In the genomic region with DNA sequence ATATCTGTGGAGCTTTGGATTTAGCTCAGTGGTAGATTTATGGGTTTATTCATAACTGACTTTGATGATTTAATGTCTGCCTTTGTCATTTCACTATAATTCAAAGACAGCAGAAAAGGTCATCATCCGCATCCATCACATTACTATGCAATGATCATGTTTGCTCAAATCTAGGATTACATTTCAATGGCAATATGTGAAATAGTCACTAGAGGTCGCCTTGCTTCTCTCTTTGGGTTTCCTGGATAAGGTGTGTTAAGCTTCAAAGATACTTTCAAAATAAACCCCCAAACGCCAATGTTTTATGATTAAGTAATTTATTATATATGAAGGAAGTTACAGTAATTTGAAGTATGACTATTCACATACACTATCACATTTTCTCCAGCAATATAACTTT, we compare ENCODE assay signal across 8 mouse cellular contexts. TPM values are rescaled to one million over a fixed set of nuclear protein-coding genes. Genes with fewer than 3 reads are reported as not detected.
A peak's percentile ranks its signal among the peaks of the same experiment; 100 is the strongest.
DNase-seq lines count a peak whose midpoint lies in the region; ATAC-seq and TF ChIP-seq lines count a peak whose summit lies in the region.

No protein-coding gene starts in this region.

- H3K9ac ChIP-seq in hindbrain, embryonic 14.5 days = no peak overlapping the region
- H3K9ac ChIP-seq in hindbrain, embryonic 16.5 days (ENCODE audit: low read depth, low read length) = no peak overlapping the region

- no peak for TF ChIP-seq CTCF in thymus, adult 2 months (IDR thresholded peaks at IDR 0.05; ENCODE audit: borderline replicate concordance, control insufficient read depth, extremely low read depth, insufficient read depth, low read length, poor library complexity)
- peak; percentile 27; the same call in 1 of the 2 replicates for TF ChIP-seq CTCF in lung, adult 2 months (IDR thresholded peaks at IDR 0.05; ENCODE audit: insufficient read depth, low read length)

- no peak overlapping the region for H3K4me2 ChIP-seq in hindbrain, embryonic 14.5 days (replicated peaks)
- no peak overlapping the region for H3K4me2 ChIP-seq in hindbrain, embryonic 16.5 days (ENCODE audit: low read length)

- no peaks in the 10 kb centered on the region for H3K9me3 ChIP-seq in hindbrain, embryonic 14.5 days (ENCODE audit: control insufficient read depth, low read length)
- H3K9me3 ChIP-seq in hindbrain, embryonic 16.5 days (ENCODE audit: control insufficient read depth, low read length) = no peaks in the 10 kb centered on the region

- peak; percentile 82 for DNase-seq in hindbrain, embryonic 14.5 days (ENCODE audit: low spot score)
- DNase-seq in thymus, adult 2 months = peak; percentile 46
- DNase-seq in thymus, adult 18-20 months = no peak
- DNase-seq in brain, embryonic 18.5 days (ENCODE audit: low read depth, low spot score) = peak; percentile 14
- no peak for DNase-seq in lung, adult 2 months
- no peak for DNase-seq in ovary, adult 18-20 months (ENCODE audit: low spot score)

- 20% methylated on average over 3 of the region's 3 CpGs for WGBS in hindbrain, embryonic 14.5 days
- WGBS in hindbrain, embryonic 16.5 days = 17% methylated on average over 3 of the region's 3 CpGs
- WGBS in thymus, adult 2 months = 25% methylated on average over 3 of the region's 3 CpGs
- WGBS in lung, adult 2 months = 15% methylated on average over 3 of the region's 3 CpGs

- peaks cover 15% of the 10 kb centered on the region for H3K36me3 ChIP-seq in hindbrain, embryonic 14.5 days (replicated peaks; ENCODE audit: control insufficient read depth, insufficient read depth)
- no peaks in the 10 kb centered on the region for H3K36me3 ChIP-seq in hindbrain, embryonic 16.5 days (ENCODE audit: control insufficient read depth, insufficient read depth, low read length)
- H3K36me3 ChIP-seq in thymus, adult 2 months (ENCODE audit: control insufficient read depth, insufficient read depth, low read length) = no peaks in the 10 kb centered on the region

- H3K27me3 ChIP-seq in hindbrain, embryonic 14.5 days (ENCODE audit: control insufficient read depth, insufficient read depth, low read length) = no peaks in the 10 kb centered on the region
- H3K27me3 ChIP-seq in hindbrain, embryonic 16.5 days (replicated peaks; ENCODE audit: control insufficient read depth, insufficient read depth, low read length) = no peaks in the 10 kb centered on the region
- H3K27me3 ChIP-seq in thymus, adult 2 months (ENCODE audit: control insufficient read depth, insufficient read depth, low read length) = no peaks in the 10 kb centered on the region

- no peak for TF ChIP-seq POLR2A in thymus, adult 2 months (IDR thresholded peaks at IDR 0.05; ENCODE audit: control insufficient read depth, extremely low read depth, insufficient read depth, low read length, poor library complexity)
- TF ChIP-seq POLR2A in lung, adult 2 months (IDR thresholded peaks at IDR 0.05; ENCODE audit: borderline replicate concordance, extremely low read depth, low read depth, low read length) = no peak

- ATAC-seq in hindbrain, embryonic 14.5 days (ENCODE audit: low FRiP score) = no peak
- ATAC-seq in hindbrain, embryonic 16.5 days = no peak
- no peak for ATAC-seq in erythroid progenitor cell, adult 5-6 weeks (replicated peaks; ENCODE audit: low FRiP score, poor library complexity, severe bottlenecking)

- peaks cover 10% of the 10 kb centered on the region for H3K4me1 ChIP-seq in hindbrain, embryonic 14.5 days (replicated peaks; ENCODE audit: control insufficient read depth, insufficient read depth, low read length)
- H3K4me1 ChIP-seq in hindbrain, embryonic 16.5 days (ENCODE audit: control insufficient read depth, insufficient read depth, low read depth, low read length) = no peaks in the 10 kb centered on the region; the same call in 1 of the 2 replicates
- no peaks in the 10 kb centered on the region for H3K4me1 ChIP-seq in thymus, adult 2 months (replicated peaks; ENCODE audit: control insufficient read depth, insufficient read depth, low read length)
- no peaks in the 10 kb centered on the region; the same call in none of the 2 replicates for H3K4me1 ChIP-seq in lung, adult 2 months (ENCODE audit: control insufficient read depth, insufficient read depth, low read length)

- no peak overlapping the region for H3K4me3 ChIP-seq in hindbrain, embryonic 14.5 days (replicated peaks; ENCODE audit: low read length)
- H3K4me3 ChIP-seq in hindbrain, embryonic 16.5 days (ENCODE audit: low read length) = no peak overlapping the region
- no peak overlapping the region for H3K4me3 ChIP-seq in thymus, adult 2 months (ENCODE audit: control insufficient read depth, insufficient read depth, low read length)
- H3K4me3 ChIP-seq in lung, adult 2 months (replicated peaks; ENCODE audit: extremely low read depth, low read depth, low read length) = no peak overlapping the region

- H3K27ac ChIP-seq in hindbrain, embryonic 14.5 days = no peak overlapping the region
- H3K27ac ChIP-seq in hindbrain, embryonic 16.5 days (ENCODE audit: low read depth, low read length) = no peak overlapping the region
- H3K27ac ChIP-seq in thymus, adult 2 months (ENCODE audit: control insufficient read depth, insufficient read depth, low read length) = no peak overlapping the region

RNA-seq across cellular contexts. Expression of a gene that starts 3.5 kb away (rescaled TPM):
- 12.5 and 14.8 TPM in 2 replicates for polyA plus RNA-seq in hindbrain, embryonic 14.5 days (2014; fragmentation: Nextera tagmentation; extraction: Ambion mirVana)
- polyA plus RNA-seq in hindbrain, embryonic 16.5 days (2015; fragmentation: Nextera tagmentation; extraction: Ambion mirVana) = 7.6 and 8.9 TPM in 2 replicates
- 17.2 and 17.7 TPM in 2 replicates for polyA plus RNA-seq in thymus, adult 2 months (2012; rRNA removed)
- polyA plus RNA-seq in lung, adult 2 months (2012; rRNA removed) = 16.5 and 27.6 TPM in 2 replicates
- total RNA-seq in erythroid progenitor cell, adult 5-6 weeks (2015; ENCODE audit: low replicate concordance) = 13.0 and 27.4 TPM in 2 replicates
- total RNA-seq in erythroid progenitor cell, adult 5-6 weeks (2017; ENCODE audit: low replicate concordance) = 26.7 and 33.8 TPM in 2 replicates

RNA-seq across cellular contexts. Expression of a gene that starts 3.6 kb away (rescaled TPM):
- 48.5 and 54.2 TPM in 2 replicates for polyA plus RNA-seq in hindbrain, embryonic 14.5 days (2014; fragmentation: Nextera tagmentation; extraction: Ambion mirVana)
- 33.9 and 40.1 TPM in 2 replicates for polyA plus RNA-seq in hindbrain, embryonic 16.5 days (2015; fragmentation: Nextera tagmentation; extraction: Ambion mirVana)
- 40.4 and 41.4 TPM in 2 replicates for polyA plus RNA-seq in thymus, adult 2 months (2012; rRNA removed)
- 21.0 and 21.1 TPM in 2 replicates for polyA plus RNA-seq in lung, adult 2 months (2012; rRNA removed)
- total RNA-seq in erythroid progenitor cell, adult 5-6 weeks (2015; ENCODE audit: low replicate concordance) = 69.2 and 70.4 TPM in 2 replicates
- total RNA-seq in erythroid progenitor cell, adult 5-6 weeks (2017; ENCODE audit: low replicate concordance) = 36.8 and 73.9 TPM in 2 replicates

Comparison
In these comparisons a context has a peak if more than half of its experiments do, and no peak if none do; other contexts are left out.
1. DNase-seq: peak in hindbrain, embryonic 14.5 days (single experiment), thymus, adult 2 months (single experiment) and brain, embryonic 18.5 days (single experiment); none in thymus, adult 18-20 months (0 of 2), lung, adult 2 months (single experiment) and ovary, adult 18-20 months (single experiment).